Mouse (Mus musculus) neutrophil, adult 5-6 weeks (primary cell): ENCODE measurements around the gene Abcf1. TPM values are rescaled to one million over a fixed set of nuclear protein-coding genes. Genes with fewer than 3 reads are reported as not detected.

Experiments used
- ATAC-seq: fragments of 151-379, 151-347 bp; 2 replicates; pipeline ENCODE4 v1.8.0; 2017; ENCODE audit warnings: mild to moderate bottlenecking, moderate TSS enrichment; ENCODE audit not compliant: insufficient number of reproducible peaks, poor library complexity, low FRiP score, severe bottlenecking; ENCODE audit errors: extremely low read depth
- total RNA-seq: library from RNA; stranded (forward); fragments of 200-1000 nt; gene quantifications from 2 replicates; pipeline ENCODE4 v1.2.3, GENCODE M21; 2017

Abcf1 gene
- total RNA-seq, 1 experiment from 2014 or later = 162 TPM

DNA sequence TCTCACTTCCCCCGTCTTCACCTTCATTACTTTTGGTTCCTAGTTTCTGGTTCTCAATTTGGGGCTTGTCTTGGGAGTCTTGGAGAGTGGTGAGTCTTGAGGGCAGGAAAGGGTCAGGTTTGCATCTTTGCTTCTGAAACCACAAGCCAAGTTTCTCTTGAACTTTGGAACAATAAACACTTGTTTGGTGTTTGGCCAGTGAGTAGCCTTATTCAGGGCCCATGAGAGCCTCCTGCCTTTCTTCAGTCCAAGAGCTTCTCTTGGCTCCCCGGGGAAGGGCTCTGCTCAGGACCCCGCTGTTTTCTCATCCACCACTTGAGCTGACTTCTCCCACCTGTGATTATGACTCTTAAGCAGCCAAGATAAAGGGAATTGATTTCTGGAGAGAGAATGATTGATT lies 47.0 kb downstream of the Abcf1 start:
- ATAC-seq = no peak

DNA sequence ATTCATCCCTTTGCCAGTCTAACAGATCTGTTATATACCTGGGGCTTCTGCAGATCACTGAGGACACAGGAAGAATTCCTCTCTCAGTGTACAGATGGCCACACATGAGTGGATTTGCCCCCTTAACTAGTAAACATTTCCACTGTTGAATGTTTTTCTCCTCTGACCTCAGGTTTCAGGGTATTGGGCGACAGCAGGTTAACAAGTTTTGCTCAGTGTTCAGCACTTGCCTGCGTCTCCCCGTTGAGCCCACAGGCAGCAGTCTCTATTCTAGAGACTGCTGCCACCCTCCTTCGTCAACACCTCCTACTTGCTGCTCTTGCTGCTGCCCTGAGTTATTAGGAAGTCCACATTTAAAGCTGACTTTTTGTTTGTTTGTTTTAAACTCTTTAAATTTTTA lies 47.9 kb downstream of the Abcf1 start:
- ATAC-seq = no peak

DNA sequence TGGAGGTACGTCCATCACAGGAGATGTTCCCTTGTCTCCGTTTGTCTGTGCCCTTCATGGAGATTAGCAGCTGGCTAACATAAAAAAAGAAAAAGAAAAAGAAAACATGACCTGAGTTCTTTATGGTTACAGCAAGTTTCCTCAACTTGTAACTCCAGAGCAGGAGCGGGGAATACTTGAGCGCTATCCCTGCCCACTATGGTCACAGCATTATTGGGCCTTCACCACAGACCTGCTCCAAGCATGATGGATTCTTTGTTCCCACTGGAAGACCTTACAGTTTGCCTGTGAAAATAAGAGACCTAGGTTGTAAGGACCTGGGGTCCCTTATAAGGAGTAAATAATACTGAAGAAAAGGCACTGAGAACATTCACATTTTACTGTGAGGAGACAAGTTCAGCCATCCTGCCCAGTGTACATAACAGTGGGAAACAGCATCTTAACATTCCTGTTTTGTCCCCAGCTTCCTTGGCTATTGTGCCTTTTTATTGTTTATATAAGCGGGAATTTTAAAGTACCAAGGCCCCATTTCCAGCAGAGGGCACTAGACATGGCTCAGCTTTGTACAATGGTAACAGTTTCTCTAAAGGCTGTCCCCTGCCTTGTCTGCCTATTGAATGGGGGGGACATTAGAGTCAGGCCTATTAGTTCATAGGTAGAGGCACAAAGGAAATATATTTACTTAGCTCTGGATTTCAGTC lies 48.5 kb downstream of the Abcf1 start:
- ATAC-seq = no peak

DNA sequence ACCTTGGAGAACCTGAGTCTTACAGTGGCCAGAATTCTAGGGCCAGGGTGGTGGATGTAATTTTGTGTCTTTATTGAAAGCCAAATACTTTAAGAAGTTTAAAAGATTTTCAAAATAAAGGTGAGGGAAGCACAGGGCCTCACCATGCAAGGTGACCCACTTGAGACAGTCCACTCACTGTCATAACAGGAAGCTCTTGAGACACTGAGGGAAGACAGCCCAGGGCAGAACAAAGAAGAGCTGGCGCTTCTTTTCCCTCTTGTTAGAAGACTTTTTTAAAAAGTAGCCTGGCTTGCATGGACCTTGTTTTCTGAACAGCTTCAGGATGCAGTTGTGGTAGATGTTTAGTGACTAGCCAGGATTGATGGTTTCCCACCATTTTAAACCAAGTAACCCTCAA lies 49.2 kb downstream of the Abcf1 start:
- no peak for ATAC-seq

DNA sequence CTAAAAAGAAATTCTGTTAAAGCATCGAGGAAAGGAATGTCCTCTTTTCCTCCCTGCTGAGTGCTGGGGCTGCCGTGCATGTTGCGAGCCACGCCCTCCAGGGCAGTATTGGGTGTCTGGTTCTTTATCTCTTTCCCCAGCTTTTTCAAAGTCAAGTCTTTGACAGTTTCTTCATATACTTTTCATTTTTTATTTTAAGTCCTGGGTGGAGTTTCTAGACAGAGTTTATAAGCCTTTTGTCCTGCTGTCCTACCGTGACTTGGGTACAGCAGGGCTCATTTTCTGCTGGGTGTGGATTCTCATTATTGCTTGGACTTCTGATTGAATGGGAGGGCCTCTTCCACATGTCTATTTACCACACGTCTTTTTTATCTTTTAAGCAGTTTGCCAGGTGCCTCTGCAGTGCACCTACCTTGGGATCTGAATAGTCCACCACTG lies 49.7 kb downstream of the Abcf1 start:
- no peak for ATAC-seq

DNA sequence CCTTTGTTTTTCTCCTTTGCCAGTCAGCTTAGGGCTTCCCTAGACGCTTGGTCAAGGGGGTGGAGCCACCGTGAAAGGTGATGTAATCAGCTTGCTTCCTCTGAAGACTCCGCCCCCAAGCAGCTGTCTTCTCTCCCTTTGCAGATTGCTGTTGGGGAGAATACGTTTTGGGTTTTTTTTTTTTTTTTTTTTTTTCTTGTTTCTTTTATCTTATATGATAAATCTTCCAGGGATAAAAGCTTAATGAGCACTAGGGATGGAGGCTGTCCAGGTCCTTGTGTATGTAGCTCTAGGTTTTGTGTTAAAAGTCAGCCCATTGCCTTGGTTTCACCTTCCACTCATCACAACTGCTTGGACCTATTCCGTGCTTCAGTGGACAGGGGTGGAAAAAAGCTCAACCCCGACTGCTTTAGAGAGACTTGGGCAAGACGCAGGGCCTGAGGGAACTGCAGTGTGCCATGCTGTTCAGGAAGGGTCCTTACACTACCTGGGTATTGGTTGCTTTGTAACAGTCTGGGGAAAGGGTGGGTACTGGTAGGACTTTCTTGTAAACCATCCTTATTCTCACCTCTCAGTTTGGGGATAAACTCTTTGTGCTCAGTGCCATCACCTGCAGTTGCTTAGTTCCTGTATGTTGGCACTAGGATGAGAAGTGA lies 50.4 kb downstream of the Abcf1 start:
- peak; percentile 53 for ATAC-seq

DNA sequence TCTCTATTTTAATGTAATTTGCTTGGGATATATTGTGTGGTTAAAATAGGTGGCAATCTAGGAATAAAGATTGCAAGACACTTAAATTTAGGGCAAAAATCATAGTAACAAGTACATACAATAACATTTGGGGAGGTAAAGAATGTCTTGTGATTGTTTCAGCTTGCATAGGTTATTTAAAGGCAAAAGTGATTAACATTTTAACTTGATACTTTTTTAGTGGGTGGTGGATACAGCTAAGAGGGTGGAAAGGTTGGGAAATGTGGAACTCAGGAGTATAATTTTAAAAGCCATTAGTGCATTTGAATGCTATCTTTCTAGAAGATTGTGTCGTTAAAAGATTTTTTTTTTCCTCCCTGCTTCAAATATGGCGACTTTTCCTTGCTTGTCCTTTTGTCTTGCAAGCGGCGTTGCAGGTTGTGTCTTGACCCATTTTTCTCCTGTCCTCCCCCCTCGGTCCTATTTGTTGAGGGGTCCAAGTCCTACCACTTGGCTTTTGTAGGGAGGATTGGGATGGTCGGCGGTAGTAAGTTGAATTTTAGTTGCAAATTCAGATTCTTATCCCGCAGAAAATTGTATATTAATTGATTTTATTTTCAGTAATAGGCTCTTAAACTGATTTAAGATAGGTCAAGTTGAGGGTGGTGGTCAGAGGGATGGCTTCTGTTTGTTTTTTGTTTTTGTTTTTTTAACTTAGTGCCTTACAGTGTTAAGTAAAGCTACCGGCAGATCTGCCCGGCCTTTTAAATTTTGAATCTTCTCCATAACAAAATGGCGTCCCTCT lies 51.1 kb downstream of the Abcf1 start:
- ATAC-seq = no peak

DNA sequence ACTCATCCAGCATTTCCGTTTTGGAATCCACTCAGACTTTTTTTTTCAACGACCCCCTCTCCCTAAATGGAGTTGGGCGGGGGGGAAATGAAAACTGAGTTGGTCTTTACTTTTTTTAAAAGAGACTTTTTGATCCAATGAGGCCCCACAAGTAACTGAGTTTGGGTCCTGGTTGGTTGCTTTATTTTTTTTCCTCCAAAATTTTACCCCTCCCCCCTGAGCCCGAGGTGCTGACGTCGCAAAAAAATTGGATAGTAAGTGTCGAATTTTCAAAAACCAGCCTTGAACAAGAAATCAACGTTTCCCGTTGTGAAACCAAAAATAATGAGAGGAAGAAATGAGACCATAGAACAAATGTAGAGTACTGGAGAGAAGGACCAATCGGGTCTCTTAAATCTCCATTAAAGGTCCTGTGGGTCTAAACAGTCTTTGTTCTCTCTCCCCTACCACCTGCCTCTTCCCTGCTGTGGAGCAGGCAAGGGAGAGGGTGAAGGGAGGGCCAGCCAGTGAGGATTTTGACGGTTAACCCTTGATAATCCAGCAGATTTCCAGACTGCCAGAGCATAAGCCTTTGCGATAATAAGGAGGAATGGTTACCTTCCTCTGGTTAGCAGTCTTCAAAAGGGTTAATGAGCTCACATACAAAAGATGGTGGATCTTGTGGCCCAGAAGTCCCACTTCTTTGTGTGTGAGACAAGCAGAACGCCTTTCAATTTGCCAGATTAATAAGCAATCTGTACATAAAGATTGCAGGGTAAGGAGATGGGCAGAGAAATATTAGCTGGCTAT lies 51.9 kb downstream of the Abcf1 start:
- no peak for ATAC-seq

DNA sequence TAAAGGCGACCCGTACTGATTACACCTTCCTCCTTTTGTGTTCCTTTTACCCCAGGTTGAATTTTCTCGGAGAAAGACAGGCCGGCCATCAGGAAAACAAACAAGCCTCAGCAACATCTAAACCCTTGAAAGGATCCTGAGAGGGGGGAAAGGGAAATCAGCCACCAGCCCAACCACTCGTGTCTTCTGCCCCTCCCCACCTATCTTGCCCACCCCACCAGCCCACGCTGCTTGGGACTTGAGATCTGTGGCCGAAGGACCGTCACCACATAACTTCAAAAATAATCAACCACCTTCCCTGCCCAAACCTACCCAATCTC lies 52.5 kb downstream of the Abcf1 start:
- no peak for ATAC-seq

DNA sequence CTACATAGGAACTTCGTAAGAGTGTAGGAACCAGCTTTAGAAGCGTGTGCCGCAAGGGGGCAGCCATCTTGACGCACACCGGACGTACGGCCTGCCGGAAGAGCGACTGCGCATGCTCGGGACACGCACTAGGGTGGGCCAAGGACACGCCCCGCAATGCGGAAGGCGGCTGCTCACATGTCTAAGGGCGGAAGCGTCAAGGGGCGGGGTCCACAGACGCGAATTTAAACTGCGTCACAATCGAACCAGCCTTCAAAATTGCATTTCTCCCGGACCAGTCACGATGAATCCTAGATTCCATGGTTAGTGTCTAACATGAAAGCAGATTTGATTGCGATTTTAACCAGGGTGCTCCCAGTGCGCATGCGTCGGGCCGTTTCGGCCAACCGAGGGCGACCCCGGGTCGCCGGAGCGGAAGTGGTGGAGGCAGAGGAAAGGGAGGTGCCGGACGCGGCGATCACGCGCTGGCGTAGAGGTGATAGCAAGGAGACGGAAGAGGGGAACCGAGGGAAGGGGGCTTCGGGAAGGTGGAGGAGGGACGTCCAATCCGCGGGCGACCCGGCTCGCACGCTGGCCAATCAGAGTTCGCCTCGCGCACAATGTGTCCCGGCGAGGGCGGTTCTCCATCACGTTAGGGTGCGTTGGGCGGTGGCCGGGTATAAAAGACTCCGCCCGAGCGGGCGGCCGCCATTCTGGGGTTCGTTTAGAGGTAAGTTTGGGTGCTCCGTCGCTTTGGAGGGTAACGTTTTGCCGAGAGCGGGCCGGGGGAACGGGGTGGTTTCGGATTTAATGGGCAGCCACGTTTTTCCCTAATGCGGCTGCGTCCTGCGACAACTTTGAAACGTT lies 53.0 kb downstream of the Abcf1 start, which contains the start of the genes Mrps18b and Ppp1r10:
Mrps18b (minus strand) TSS at position 93 of the 846 bp plus-strand sequence.
Ppp1r10 (plus strand) TSS at position 138 of the 846 bp plus-strand sequence.
- ATAC-seq = peak; percentile 83

DNA sequence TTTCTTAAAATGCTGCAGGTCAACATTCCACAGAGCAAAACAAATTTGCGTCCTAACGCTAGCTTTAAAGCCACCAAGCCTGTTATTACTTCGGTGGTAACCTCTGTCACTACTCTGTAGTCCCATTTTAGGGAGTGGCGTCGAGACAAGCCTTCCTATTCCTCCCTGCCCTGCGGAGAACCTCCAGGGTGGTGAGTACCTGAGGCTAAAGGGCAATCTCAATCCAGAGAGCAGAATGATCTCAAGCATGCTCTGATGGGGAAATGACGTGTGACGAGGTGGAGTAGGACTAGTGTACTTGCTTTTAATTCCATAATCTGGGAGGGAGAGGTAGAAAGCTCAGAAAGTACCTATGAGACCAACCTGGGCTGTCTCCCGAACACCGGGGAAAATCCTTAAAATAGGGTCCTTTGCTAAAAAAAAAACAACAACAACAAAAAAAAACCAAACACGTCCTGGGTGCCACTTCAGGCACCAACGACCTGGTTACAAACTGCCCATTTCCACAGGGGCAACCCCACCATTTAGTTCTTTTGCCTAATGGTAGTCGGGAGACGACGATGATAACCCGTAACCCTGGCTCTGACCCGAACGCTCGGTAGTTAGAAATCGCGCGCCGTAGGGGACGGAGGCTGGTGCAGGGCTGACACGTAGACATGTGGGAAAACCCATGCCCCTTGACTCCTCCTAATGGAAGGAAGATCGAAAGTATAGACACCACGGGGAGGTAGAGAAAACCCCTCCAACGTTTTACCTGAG lies 53.8 kb downstream of the Abcf1 start:
- ATAC-seq = no peak

DNA sequence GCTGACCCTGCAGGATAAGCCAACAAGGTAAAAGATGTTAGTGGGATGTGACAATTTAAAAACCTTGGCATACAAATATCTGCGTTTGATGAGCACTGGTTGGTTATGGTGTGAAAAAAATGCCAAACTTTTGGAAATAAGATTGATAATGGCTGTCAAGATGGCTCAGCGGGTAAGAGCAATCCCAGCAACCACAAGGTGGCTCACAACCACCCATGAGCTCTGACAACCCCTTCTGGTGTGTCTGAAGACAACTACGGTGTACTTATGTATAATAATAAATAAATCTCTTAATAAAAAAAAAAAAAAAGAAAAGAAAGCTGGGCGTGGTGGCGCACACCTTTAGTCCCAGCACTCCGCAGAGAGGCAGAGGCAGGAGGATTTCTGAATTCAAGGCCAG lies 54.6 kb downstream of the Abcf1 start:
- ATAC-seq = no peak

DNA sequence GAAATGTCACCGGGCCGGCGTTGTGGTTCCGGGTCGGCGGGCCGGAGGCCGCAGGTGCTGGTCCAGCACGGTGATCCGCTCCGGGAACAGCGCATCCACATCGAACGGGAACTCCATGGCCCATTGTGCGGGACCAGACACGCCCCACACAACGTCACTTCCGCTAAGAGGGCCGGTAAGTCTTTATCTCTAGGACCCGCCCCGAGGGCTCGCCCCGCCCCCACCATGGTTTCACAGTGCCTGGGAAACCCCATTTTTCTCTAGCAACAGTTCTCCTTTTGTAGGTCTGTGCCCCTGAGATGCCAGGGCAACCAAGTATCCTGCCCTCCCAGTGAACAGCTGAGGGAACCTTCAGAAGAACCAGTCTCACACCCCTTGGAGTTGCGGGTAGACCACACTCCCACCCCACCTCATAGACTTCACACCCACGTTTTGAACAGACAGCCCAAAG lies 59.6 kb downstream of the Abcf1 start, which contains the start of gene Atat1:
Atat1 (minus strand) TSS at position 157 of the 451 bp plus-strand sequence.
- ATAC-seq = peak; percentile 93

DNA sequence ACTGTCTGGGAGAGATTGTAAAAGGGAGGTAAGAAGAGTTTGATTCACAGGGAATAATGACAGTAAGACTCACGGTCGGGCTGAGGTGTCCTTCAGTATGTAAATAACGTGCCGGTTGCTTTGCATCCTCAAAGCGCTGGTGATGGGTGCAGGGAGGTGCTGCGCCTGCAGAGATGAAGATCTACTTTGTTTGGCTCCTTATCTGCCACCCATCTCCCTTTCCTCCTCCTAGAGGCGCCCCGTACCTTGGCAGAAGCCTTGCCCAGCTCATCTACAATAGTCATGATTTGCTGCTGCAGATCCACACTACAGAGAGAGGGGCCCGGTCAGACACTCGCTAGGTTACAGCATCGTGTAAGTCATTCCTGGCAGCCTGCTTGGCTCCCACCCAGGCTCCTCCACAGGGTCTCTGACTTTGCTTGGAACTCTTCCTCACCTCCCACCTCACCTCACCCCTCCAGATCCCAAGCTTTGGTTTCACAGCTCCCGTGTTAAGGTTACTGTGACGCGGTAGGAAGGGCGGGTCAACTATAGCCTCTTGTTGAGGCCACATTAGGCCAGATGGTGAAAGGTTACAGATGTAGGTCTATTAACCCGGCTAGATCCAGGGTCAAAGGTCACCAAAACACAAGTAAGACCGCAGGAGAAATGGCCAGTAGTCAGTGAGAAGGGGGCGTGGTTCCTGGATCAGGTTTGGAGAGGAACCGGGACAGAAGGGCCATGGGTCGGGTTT lies 60.2 kb downstream of the Abcf1 start:
- peak; percentile 4; the same call in 1 of the 2 replicates for ATAC-seq

DNA sequence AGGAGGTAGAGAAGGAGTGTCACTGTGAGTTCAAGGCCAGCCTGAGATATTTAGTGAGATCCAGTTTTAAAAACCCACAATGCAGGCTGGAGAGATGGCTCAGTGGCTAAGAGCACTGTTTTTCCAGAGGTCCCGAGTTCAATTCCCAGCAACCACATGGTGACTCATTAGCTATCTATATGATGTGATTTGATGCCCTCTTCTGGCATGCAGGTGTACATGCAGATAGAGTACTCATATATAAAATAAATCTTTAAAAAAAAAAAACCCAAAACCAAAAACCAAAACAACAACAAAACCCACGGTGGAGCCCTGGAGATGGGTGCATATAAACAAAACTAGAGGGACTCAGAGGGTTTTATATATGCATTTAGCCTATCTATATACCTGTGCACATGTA lies 62.0 kb downstream of the Abcf1 start:
- ATAC-seq = no peak
